Mouse (Mus musculus): ENCODE data around the gene Olfr97. TPM values are rescaled to one million over a fixed set of nuclear protein-coding genes. Genes with fewer than 3 reads are reported as not detected.

Olfr97 gene
- polyA plus RNA-seq, 1 experiment from 2014 or later = not detected

DNA sequence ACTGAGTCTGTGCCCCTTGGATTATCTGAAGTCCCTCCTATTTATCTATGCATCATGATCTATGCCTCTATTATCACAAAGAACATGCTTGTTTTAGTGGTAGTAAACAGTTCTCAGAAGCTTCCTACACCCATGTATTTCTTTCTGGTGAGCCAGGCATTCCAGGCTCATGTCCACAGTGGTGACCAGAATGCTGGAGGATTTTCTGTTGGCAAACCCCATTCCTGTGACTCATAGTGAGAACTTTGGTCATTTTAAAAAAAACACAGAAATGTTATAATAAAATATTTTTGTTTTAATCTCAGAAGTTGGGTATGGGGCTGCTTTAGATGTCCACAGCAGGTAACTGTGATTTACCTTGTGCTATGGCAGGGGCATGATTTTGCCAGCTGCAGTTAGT, 12.3 kb upstream of the Olfr97 start:
- Histone ChIP-seq H3K27me3 (ENCODE audit: control insufficient read depth, insufficient read depth, low read length) (no peaks in the 10 kb centered on the region), H3K27ac (ENCODE audit: low read depth, low read length) (no peak overlapping the region), H3K9me3 (ENCODE audit: control insufficient read depth, low read length) (no peaks in the 10 kb centered on the region), H3K4me2 (replicated peaks; ENCODE audit: low read depth, low read length) (no peak overlapping the region), H3K4me1 (replicated peaks; ENCODE audit: control insufficient read depth, insufficient read depth, low read length) (no peaks in the 10 kb centered on the region), H3K9ac (ENCODE audit: low read depth, low read length) (no peak overlapping the region), H3K36me3 (ENCODE audit: control insufficient read depth, insufficient read depth, low read length) (no peaks in the 10 kb centered on the region), H3K4me3 (ENCODE audit: low read depth, low read length) (no peak overlapping the region)
- DNase-seq (ENCODE audit: low spot score) (no peak), ATAC-seq (ENCODE audit: low FRiP score) (no peak)

DNA sequence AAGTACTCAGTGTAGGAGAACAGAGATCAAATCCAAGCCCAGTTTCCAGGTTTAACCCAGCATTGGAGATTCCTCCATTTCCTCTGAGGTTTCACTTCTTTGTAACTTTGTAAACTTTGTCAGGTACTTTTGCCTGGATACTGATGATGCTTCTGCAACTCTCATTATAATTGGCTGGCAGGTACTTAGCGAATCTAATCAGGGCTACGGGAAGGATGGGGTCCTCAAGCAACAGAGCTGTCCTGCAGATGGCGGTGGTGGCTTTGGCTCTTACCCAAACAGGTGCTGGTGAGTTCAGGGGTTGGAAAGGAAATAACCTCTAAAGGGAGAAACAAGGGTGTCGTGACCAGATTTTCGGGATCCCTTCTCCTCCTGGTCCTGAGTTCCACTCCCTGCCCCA, 9.6 kb upstream of the Olfr97 start:
- Histone ChIP-seq H3K9me3 (ENCODE audit: control insufficient read depth, low read length) (no peaks in the 10 kb centered on the region), H3K4me2 (replicated peaks; ENCODE audit: low read depth, low read length) (no peak overlapping the region), H3K36me3 (ENCODE audit: control insufficient read depth, insufficient read depth, low read length) (no peaks in the 10 kb centered on the region), H3K27me3 (ENCODE audit: control insufficient read depth, insufficient read depth, low read length) (no peaks in the 10 kb centered on the region), H3K27ac (ENCODE audit: low read depth, low read length) (no peak overlapping the region), H3K9ac (ENCODE audit: low read depth, low read length) (no peak overlapping the region), H3K4me1 (replicated peaks; ENCODE audit: control insufficient read depth, insufficient read depth, low read length) (no peaks in the 10 kb centered on the region), H3K4me3 (ENCODE audit: low read depth, low read length) (no peak overlapping the region)
- no peak for ATAC-seq (ENCODE audit: low FRiP score)
- DNase-seq (ENCODE audit: low spot score) = peak; percentile 7
- 39% methylated on average over 5 of the region's 5 CpGs for WGBS

DNA sequence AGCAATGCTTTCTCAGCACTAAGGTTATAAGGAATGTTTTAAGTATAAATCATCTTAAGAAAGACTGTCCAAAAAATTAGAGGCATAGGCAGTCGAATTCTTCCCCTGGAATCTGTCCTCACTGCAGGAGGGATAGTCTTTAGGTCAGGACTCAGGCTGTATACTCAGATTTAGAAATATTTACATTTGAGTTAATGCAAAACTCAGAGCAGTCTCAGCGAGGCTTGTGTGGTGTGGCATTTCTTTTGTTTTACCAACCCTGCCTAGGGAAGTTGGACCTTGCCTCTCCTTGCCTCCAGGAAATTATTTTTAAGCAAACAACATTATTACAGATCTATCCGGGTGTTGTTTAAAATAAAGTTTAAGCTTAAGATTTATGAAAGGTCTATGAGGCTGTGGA, 5.1 kb upstream of the Olfr97 start:
- Histone ChIP-seq H3K9ac (ENCODE audit: low read depth, low read length) (no peak overlapping the region), H3K4me2 (replicated peaks; ENCODE audit: low read depth, low read length) (no peak overlapping the region), H3K36me3 (ENCODE audit: control insufficient read depth, insufficient read depth, low read length) (no peaks in the 10 kb centered on the region), H3K27ac (ENCODE audit: low read depth, low read length) (no peak overlapping the region), H3K9me3 (ENCODE audit: control insufficient read depth, low read length) (no peaks in the 10 kb centered on the region), H3K4me3 (ENCODE audit: low read depth, low read length) (no peak overlapping the region), H3K4me1 (replicated peaks; ENCODE audit: control insufficient read depth, insufficient read depth, low read length) (no peaks in the 10 kb centered on the region), H3K27me3 (ENCODE audit: control insufficient read depth, insufficient read depth, low read length) (no peaks in the 10 kb centered on the region)
- 53% methylated on average over 3 of the region's 3 CpGs for WGBS
- ATAC-seq (ENCODE audit: low FRiP score) = no peak
- DNase-seq (ENCODE audit: low spot score) = no peak

DNA sequence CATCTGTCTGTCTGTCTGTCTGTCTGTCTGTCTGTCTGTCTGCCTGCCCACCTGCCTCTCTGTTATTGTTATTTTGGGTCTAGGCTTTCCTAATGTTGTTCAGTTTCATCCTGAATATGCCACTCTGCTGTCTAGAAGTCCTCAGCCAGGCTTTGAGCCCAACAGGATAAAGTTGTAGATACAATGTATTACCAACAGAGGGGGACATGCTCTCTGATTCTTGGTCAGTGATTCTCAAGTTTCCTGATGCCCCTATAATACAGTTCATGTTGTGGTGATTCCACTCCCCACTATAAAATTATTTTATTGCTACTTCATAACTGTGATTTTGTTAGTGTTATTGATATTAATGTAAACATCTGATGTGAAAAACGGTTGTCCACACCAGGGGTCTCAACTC, 15.3 kb downstream of the Olfr97 start:
- H3K36me3 ChIP-seq (ENCODE audit: control insufficient read depth, insufficient read depth, low read length) = no peaks in the 10 kb centered on the region
- no peaks in the 10 kb centered on the region for H3K9me3 ChIP-seq (ENCODE audit: control insufficient read depth, low read length)
- 34% methylated on average over 1 of the region's 1 CpGs for WGBS
- DNase-seq (ENCODE audit: low spot score) (no peak), ATAC-seq (ENCODE audit: low FRiP score) (no peak)
- no peaks in the 10 kb centered on the region for H3K27me3 ChIP-seq (ENCODE audit: control insufficient read depth, insufficient read depth, low read length)
- no peaks in the 10 kb centered on the region for H3K4me1 ChIP-seq (replicated peaks; ENCODE audit: control insufficient read depth, insufficient read depth, low read length)
- no peak overlapping the region for H3K27ac ChIP-seq (ENCODE audit: low read depth, low read length)
- H3K9ac ChIP-seq (ENCODE audit: low read depth, low read length) = no peak overlapping the region
- H3K4me2 ChIP-seq (replicated peaks; ENCODE audit: low read depth, low read length) = no peak overlapping the region
- no peak overlapping the region for H3K4me3 ChIP-seq (ENCODE audit: low read depth, low read length)

DNA sequence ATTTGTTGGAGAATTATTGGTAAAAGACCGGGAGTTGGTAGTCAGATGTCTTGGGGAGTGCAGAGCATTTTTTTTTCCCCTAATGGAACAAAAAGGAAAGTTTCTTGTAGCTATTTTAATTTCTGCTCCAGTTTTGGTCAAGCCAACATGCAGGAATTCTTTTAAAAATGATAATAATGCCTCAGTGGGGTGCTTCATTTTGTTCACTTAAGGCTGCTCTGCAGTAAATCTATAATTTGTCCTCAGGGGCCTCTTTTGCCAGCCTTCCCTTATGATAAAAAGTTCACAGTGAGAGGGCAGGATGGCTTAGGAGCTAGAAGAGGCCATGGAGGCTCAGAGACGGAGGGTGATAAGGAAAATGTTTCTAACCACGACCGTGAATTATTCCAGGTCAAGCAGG, 17.3 kb downstream of the Olfr97 start, which contains the start of gene Olfr96:
Gene Olfr96 (plus strand): TSS at position 301 of the 400 bp plus-strand sequence.
- no peak within 1 kb of the TSS for H3K4me2 ChIP-seq (replicated peaks; ENCODE audit: low read depth, low read length)

DNA sequence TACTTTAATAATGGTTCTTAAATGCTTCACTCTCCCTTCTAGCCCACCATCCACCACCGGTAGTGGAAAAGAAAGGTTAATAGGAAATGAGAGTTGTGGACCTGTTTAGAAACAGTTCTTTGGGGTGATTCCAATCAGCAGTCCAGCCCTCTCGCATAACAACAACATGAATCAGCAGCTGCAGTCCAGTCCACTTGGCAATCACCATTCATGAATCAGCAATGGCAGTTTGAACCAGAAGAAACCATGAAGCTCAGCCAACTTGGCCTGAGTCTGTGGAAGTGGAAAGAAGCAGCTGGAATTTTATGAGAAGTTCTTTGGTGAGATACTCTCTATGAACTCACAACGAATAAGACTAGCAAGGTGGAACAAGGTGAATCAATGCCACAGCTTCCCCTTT, 18.6 kb downstream of the Olfr97 start:
- Histone ChIP-seq H3K4me1 (replicated peaks; ENCODE audit: control insufficient read depth, insufficient read depth, low read length) (no peaks in the 10 kb centered on the region), H3K4me3 (ENCODE audit: low read depth, low read length) (no peak overlapping the region), H3K27ac (ENCODE audit: low read depth, low read length) (no peak overlapping the region), H3K9me3 (ENCODE audit: control insufficient read depth, low read length) (no peaks in the 10 kb centered on the region), H3K27me3 (ENCODE audit: control insufficient read depth, insufficient read depth, low read length) (no peaks in the 10 kb centered on the region), H3K9ac (ENCODE audit: low read depth, low read length) (no peak overlapping the region), H3K4me2 (replicated peaks; ENCODE audit: low read depth, low read length) (no peak overlapping the region), H3K36me3 (ENCODE audit: control insufficient read depth, insufficient read depth, low read length) (no peaks in the 10 kb centered on the region)
- DNase-seq (ENCODE audit: low spot score) = no peak
- 94% methylated on average over 3 of the region's 3 CpGs for WGBS
- ATAC-seq (ENCODE audit: low FRiP score) = no peak

More for the DNA sequence above, 17.3 kb downstream of the Olfr97 start, which contains the start of gene Olfr96:
- Histone ChIP-seq H3K4me1 (replicated peaks; ENCODE audit: control insufficient read depth, insufficient read depth, low read length) (no peaks in the 10 kb centered on the region), H3K27me3 (ENCODE audit: control insufficient read depth, insufficient read depth, low read length) (no peaks in the 10 kb centered on the region), H3K9ac (ENCODE audit: low read depth, low read length) (no peak within 1 kb of the TSS), H3K9me3 (ENCODE audit: control insufficient read depth, low read length) (no peaks in the 10 kb centered on the region), H3K36me3 (ENCODE audit: control insufficient read depth, insufficient read depth, low read length) (no peaks in the 10 kb centered on the region), H3K4me3 (ENCODE audit: low read depth, low read length) (no peak within 1 kb of the TSS), H3K27ac (ENCODE audit: low read depth, low read length) (no peak within 1 kb of the TSS)
- ATAC-seq (ENCODE audit: low FRiP score) = no peak
- 73% methylated on average over 4 of the region's 4 CpGs for WGBS
- DNase-seq (ENCODE audit: low spot score) = no peak

DNA sequence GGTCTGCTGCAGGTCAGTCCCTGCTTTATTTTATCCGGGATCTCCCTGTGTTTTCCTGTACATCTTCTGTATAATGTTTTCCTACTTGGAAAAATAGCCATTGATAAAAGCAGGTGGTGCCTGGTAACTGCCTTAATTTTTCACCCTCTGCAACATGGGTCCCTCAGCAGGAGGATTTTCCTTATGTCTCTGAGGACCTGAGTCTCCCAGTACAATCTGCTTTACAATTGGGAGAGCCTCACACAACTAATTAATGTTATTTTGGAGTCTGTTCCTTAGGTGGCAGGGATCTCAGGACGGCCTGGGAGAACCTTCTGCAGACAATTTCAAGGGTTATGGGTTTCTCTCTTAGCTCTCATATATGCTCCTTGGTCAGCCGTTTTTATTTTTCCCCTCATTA, 24.1 kb downstream of the Olfr97 start, which contains the start of gene Olfr95:
Gene Olfr95 (minus strand): TSS at position 101 of the 400 bp plus-strand sequence.
- no peaks in the 10 kb centered on the region for H3K4me1 ChIP-seq (replicated peaks; ENCODE audit: control insufficient read depth, insufficient read depth, low read length)
- H3K4me3 ChIP-seq (ENCODE audit: low read depth, low read length) = no peak within 1 kb of the TSS
- H3K27ac ChIP-seq (ENCODE audit: low read depth, low read length) = no peak within 1 kb of the TSS
- H3K9ac ChIP-seq (ENCODE audit: low read depth, low read length) = no peak within 1 kb of the TSS
- H3K4me2 ChIP-seq (replicated peaks; ENCODE audit: low read depth, low read length) = no peak within 1 kb of the TSS
- WGBS = 76% methylated on average over 3 of the region's 3 CpGs
- H3K36me3 ChIP-seq (ENCODE audit: control insufficient read depth, insufficient read depth, low read length) = no peaks in the 10 kb centered on the region
- ATAC-seq (ENCODE audit: low FRiP score) (no peak), DNase-seq (ENCODE audit: low spot score) (no peak)
- peaks cover 8% of the 10 kb centered on the region for H3K27me3 ChIP-seq (ENCODE audit: control insufficient read depth, insufficient read depth, low read length)
- no peaks in the 10 kb centered on the region for H3K9me3 ChIP-seq (ENCODE audit: control insufficient read depth, low read length)

DNA sequence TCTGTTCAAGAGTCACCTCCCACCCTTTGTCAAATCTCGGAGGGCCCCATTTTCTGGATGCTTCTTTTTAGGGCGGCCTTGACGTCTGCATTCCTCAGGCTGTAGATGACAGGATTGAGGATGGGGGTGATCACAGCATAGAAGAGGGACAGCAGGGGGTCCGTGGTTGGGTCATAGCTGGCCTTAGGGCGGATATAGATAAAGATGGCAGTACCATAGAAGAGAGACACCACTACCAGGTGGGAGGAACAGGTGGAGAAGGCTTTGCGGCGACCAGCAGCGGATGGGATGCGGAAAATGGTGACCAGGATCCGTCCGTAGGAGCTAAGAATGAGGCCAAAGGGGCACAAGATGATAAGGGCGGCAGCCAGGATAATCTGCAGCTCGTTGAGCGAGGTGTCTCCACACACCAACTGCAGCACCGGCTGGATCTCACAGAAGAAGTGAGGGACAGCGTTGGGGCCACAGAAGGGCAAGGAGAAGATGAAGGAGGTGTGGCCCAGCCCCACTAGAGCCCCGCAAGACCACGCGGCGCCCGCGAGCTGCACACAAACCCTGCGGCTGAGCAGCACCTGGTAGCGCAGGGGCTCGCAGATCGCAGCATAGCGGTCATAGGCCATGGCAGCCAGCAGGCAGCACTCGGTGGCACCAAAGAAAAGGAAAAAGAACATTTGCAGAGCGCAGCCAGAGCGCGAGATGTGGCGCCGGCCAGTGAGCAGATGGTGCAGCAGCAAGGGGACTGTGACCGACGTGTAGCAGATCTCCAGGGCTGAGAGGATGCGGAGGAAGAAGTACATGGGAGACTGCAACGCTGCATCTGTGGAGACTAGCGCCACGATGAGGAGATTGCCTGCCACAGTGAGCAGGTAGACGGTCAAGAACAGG, 26.0 kb downstream of the Olfr97 start:
- Histone ChIP-seq H3K9ac (ENCODE audit: low read depth, low read length) (0 out of 2 replicates have a peak overlapping the region, but pooled peaks have one; percentile 40), H3K4me1 (replicated peaks; ENCODE audit: control insufficient read depth, insufficient read depth, low read length) (no peaks in the 10 kb centered on the region), H3K36me3 (ENCODE audit: control insufficient read depth, insufficient read depth, low read length) (no peaks in the 10 kb centered on the region), H3K9me3 (ENCODE audit: control insufficient read depth, low read length) (no peaks in the 10 kb centered on the region), H3K4me2 (replicated peaks; ENCODE audit: low read depth, low read length) (peak overlapping the region; percentile 41), H3K4me3 (ENCODE audit: low read depth, low read length) (peak overlapping the region; percentile 26), H3K27me3 (ENCODE audit: control insufficient read depth, insufficient read depth, low read length) (peaks cover 8% of the 10 kb centered on the region), H3K27ac (ENCODE audit: low read depth, low read length) (no peak overlapping the region)
- WGBS = 23% methylated on average over 40 of the region's 40 CpGs
- peak; percentile 65 for ATAC-seq (ENCODE audit: low FRiP score)
- DNase-seq (ENCODE audit: low spot score) = peak; percentile 25

DNA sequence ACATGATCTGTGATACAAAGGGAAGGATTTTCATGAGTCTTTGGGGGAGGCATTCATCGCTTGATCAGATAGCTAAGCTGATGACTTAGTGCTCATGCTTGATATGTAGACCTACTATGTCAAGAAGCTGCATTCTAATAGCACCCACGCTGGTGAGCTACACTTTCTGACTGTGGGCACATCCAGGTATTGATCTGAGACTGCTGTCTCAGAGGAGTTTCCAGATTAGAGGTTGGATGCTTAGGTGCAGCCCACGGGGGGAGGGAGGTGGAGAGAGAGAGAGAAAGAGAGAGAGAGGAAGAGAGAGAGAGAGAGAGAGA, 33.3 kb downstream of the Olfr97 start:
- DNase-seq (ENCODE audit: low spot score) = no peak
- Histone ChIP-seq H3K27me3 (ENCODE audit: control insufficient read depth, insufficient read depth, low read length) (no peaks in the 10 kb centered on the region), H3K27ac (ENCODE audit: low read depth, low read length) (no peak overlapping the region), H3K9me3 (ENCODE audit: control insufficient read depth, low read length) (no peaks in the 10 kb centered on the region), H3K36me3 (ENCODE audit: control insufficient read depth, insufficient read depth, low read length) (no peaks in the 10 kb centered on the region), H3K9ac (ENCODE audit: low read depth, low read length) (no peak overlapping the region), H3K4me2 (replicated peaks; ENCODE audit: low read depth, low read length) (no peak overlapping the region), H3K4me1 (replicated peaks; ENCODE audit: control insufficient read depth, insufficient read depth, low read length) (no peaks in the 10 kb centered on the region), H3K4me3 (ENCODE audit: low read depth, low read length) (no peak overlapping the region)
- 38% methylated on average over 3 of the region's 3 CpGs for WGBS
- ATAC-seq (ENCODE audit: low FRiP score) = peak; percentile 71

Data from hindbrain, embryonic 11.5 days (tissue).